Mouse (Mus musculus) heart, postnatal 4 days (tissue): ENCODE results near the gene Lmbr1l. TPM values are rescaled to one million over a fixed set of nuclear protein-coding genes. Genes with fewer than 3 reads are reported as not detected.
"Not testable (repeated sequence)": the region's sequence is repeated elsewhere in the genome, so short reads cannot be mapped to it uniquely, and the experiment has no call there.

Source experiments
- DNase-seq: peaks from one replicate; pipeline ENCODE4 v3.0.0; 2021
- total RNA-seq, 2 experiments: library from RNA; stranded (reverse); gene quantifications; 2 replicates each; pipeline ENCODE4 v1.2.3; 2021

Gene Lmbr1l
- total RNA-seq, 2 experiments from 2014 or later, result 14.1 to 15.9 TPM

- DNase-seq, result peak; percentile 95
Measured at GRCm38 (mm10) chr15:98934217-98934839, 16.3 kb upstream of the Lmbr1l start, which contains the start of gene Tuba1b. Tuba1b (minus strand) TSS chr15:98934565.

GRCm38 (mm10) chr15:98933833-98934216, 15.8 kb upstream of the Lmbr1l start:
- DNase-seq, result peak; percentile 97

- peak; percentile 29 for DNase-seq
Measured at GRCm38 (mm10) chr15:98933004-98933671, 15.1 kb upstream of the Lmbr1l start.

- no peak for DNase-seq
Measured at GRCm38 (mm10) chr15:98930998-98931397, 13.0 kb upstream of the Lmbr1l start.

- DNase-seq, result no peak
Measured at GRCm38 (mm10) chr15:98930017-98930734, 12.1 kb upstream of the Lmbr1l start.

- DNase-seq, result peak; percentile 82
Measured at GRCm38 (mm10) chr15:98928598-98929240, 10.7 kb upstream of the Lmbr1l start.

GRCm38 (mm10) chr15:98927566-98927965, 9.5 kb upstream of the Lmbr1l start:
- no peak for DNase-seq

- no peak for DNase-seq
Measured at GRCm38 (mm10) chr15:98924682-98925081, 6.7 kb upstream of the Lmbr1l start.

GRCm38 (mm10) chr15:98923031-98923537, 5.1 kb upstream of the Lmbr1l start:
- no peak for DNase-seq

GRCm38 (mm10) chr15:98922581-98922980, 4.5 kb upstream of the Lmbr1l start:
- DNase-seq, result no peak

GRCm38 (mm10) chr15:98921510-98921909, 3.5 kb upstream of the Lmbr1l start:
- DNase-seq, result no peak

- DNase-seq, result not testable (repeated sequence)
Measured at GRCm38 (mm10) chr15:98918499-98918895, 466 bp upstream of the Lmbr1l start.

GRCm38 (mm10) chr15:98917091-98917490, 940 bp downstream of the Lmbr1l start:
- peak; percentile 25 for DNase-seq

- no peak for DNase-seq
Measured at GRCm38 (mm10) chr15:98916016-98916415, 2.0 kb downstream of the Lmbr1l start.

GRCm38 (mm10) chr15:98914903-98915302, 3.1 kb downstream of the Lmbr1l start:
- DNase-seq, result no peak

- DNase-seq, result peak; percentile 65
Measured at GRCm38 (mm10) chr15:98904692-98905091, 13.3 kb downstream of the Lmbr1l start.

- no peak for DNase-seq
Measured at GRCm38 (mm10) chr15:98902600-98902999, 15.4 kb downstream of the Lmbr1l start.

- DNase-seq, result no peak
Measured at GRCm38 (mm10) chr15:98901530-98901929, 16.5 kb downstream of the Lmbr1l start.

GRCm38 (mm10) chr15:98897928-98898800, 19.9 kb downstream of the Lmbr1l start, which contains the start of gene Dhh:
Dhh (minus strand) TSS chr15:98898540.
- peak; percentile 39 for DNase-seq

GRCm38 (mm10) chr15:98897495-98897894, 20.5 kb downstream of the Lmbr1l start:
- peak; percentile 66 for DNase-seq
